Mouse (Mus musculus) stomach, postnatal 0 days (tissue): ENCODE measurements around the gene Pde2a. TPM values are rescaled to one million over a fixed set of nuclear protein-coding genes. Genes with fewer than 3 reads are reported as not detected.

Source experiments
- ATAC-seq: fragments of 200-750 bp; cut with Nextera tagmentation; 2 replicates; pipeline ENCODE4 v1.8.0; 2017; ENCODE audit not compliant: low FRiP score, low TSS enrichment
- DNase-seq: peaks from one replicate; pipeline ENCODE4 v3.0.0-alpha.2; 2016; ENCODE audit warnings: low spot score
- H3K27ac ChIP-seq: fragments of 300-500 bp; sonication (generic); replicated peaks from 2 replicates; pipeline ENCODE4 v1.5.1; 2014; ENCODE audit warnings: mild to moderate bottlenecking, control low read depth
- H3K27me3 ChIP-seq: fragments of 300-500 bp; sonication (generic); 2 replicates; pipeline ENCODE4 v1.6.1; 2014; ENCODE audit warnings: low read length; ENCODE audit not compliant: control insufficient read depth, insufficient read depth
- H3K36me3 ChIP-seq: fragments of 300-500 bp; sonication (generic); 2 replicates; pipeline ENCODE4 v1.6.1; 2014; ENCODE audit warnings: low read length, mixed read lengths; ENCODE audit not compliant: control insufficient read depth, insufficient read depth
- H3K4me1 ChIP-seq: fragments of 300-500 bp; sonication (generic); replicated peaks from 2 replicates; pipeline ENCODE4 v1.6.1; 2014; ENCODE audit warnings: antibody characterized with exemption; ENCODE audit not compliant: control insufficient read depth, insufficient read depth
- H3K4me2 ChIP-seq: fragments of 300-500 bp; sonication (generic); replicated peaks from 2 replicates; pipeline ENCODE4 v1.6.1; 2014; ENCODE audit warnings: low read depth, mild to moderate bottlenecking, control low read depth, moderate library complexity
- H3K4me3 ChIP-seq: fragments of 300-500 bp; sonication (generic); 2 replicates; pipeline ENCODE4 v1.5.1; 2014; ENCODE audit warnings: low read depth, low read length, control low read depth
- H3K9ac ChIP-seq: fragments of 300-500 bp; sonication (generic); 2 replicates; pipeline ENCODE4 v1.6.1; 2014; ENCODE audit warnings: mild to moderate bottlenecking, low read length, control low read depth, mixed read lengths
- H3K9me3 ChIP-seq: fragments of 300-500 bp; sonication (generic); 2 replicates; pipeline ENCODE4 v1.6.1; 2016; ENCODE audit warnings: low read length; ENCODE audit not compliant: control insufficient read depth
- CTCF ChIP-seq: IDR thresholded peaks from 2 replicates; pipeline ENCODE4 v1.5.1; 2016; ENCODE audit warnings: antibody characterized with exemption, low read depth, mild to moderate bottlenecking, moderate library complexity
- EP300 ChIP-seq: optimal IDR thresholded peaks from 2 replicates; pipeline ENCODE3; 2016; ENCODE audit warnings: antibody characterized with exemption
- WGBS: fragments of 180-500 bp; shearing (Covaris S2); extraction: QIAGEN DNeasy Blood & Tissue Kit; methylation state at CpG from one replicate; pipeline ENCODE4 v1.1.7; 2014; 5-methylcytosine and 5-hydroxymethylcytosine counted together
- polyA plus RNA-seq: library from polyadenylated mRNA; unstranded; fragments of >200 nt; fragmentation: Nextera tagmentation; extraction: Ambion mirVana; gene quantifications from 2 replicates; pipeline ENCODE4 v1.2.1, GENCODE M21; 2015

Pde2a gene
- polyA plus RNA-seq, 1 experiment from 2014 or later, result 9.2 TPM

- no peak for DNase-seq
- TF ChIP-seq EP300 (no peak), CTCF (no peak)
- Histone ChIP-seq H3K4me1 (no peaks in the 10 kb centered on the region), H3K4me3 (no peak overlapping the region), H3K27ac (no peak overlapping the region), H3K27me3 (no peaks in the 10 kb centered on the region), H3K9me3 (no peaks in the 10 kb centered on the region), H3K9ac (no peak overlapping the region), H3K4me2 (no peak overlapping the region), H3K36me3 (no peaks in the 10 kb centered on the region)
- WGBS, result 37% methylated on average over 10 of the region's 10 CpGs
- no peak for ATAC-seq
Measured at GRCm38 (mm10) chr7:101472598-101473558, 51.4 kb downstream of the Pde2a start.

GRCm38 (mm10) chr7:101474399-101474811, 52.9 kb downstream of the Pde2a start:
- Histone ChIP-seq H3K27me3 (no peaks in the 10 kb centered on the region), H3K27ac (no peak overlapping the region), H3K9ac (no peak overlapping the region), H3K4me3 (no peak overlapping the region), H3K4me2 (no peak overlapping the region), H3K4me1 (no peaks in the 10 kb centered on the region), H3K36me3 (no peaks in the 10 kb centered on the region), H3K9me3 (no peaks in the 10 kb centered on the region)
- WGBS, result 71% methylated on average over 5 of the region's 5 CpGs
- DNase-seq (no peak), ATAC-seq (no peak)
- TF ChIP-seq CTCF, result no peak
- TF ChIP-seq EP300, result no peak

GRCm38 (mm10) chr7:101476028-101476427, 54.5 kb downstream of the Pde2a start:
- H3K27me3 ChIP-seq, result no peaks in the 10 kb centered on the region
- TF ChIP-seq EP300 (no peak), CTCF (no peak)
- H3K27ac ChIP-seq, result no peak overlapping the region
- 71% methylated on average over 3 of the region's 3 CpGs for WGBS
- no peak overlapping the region for H3K9ac ChIP-seq
- ATAC-seq (no peak), DNase-seq (no peak)
- no peaks in the 10 kb centered on the region for H3K9me3 ChIP-seq
- no peak overlapping the region for H3K4me3 ChIP-seq
- H3K36me3 ChIP-seq, result no peaks in the 10 kb centered on the region
- H3K4me1 ChIP-seq, result no peaks in the 10 kb centered on the region
- no peak overlapping the region for H3K4me2 ChIP-seq

- Histone ChIP-seq H3K9ac (no peak overlapping the region), H3K4me3 (no peak overlapping the region), H3K9me3 (no peaks in the 10 kb centered on the region), H3K27me3 (no peaks in the 10 kb centered on the region), H3K4me1 (no peaks in the 10 kb centered on the region), H3K36me3 (no peaks in the 10 kb centered on the region), H3K27ac (no peak overlapping the region), H3K4me2 (no peak overlapping the region)
- DNase-seq (no peak), ATAC-seq (no peak)
- WGBS, result 54% methylated on average over 4 of the region's 4 CpGs
- TF ChIP-seq EP300, result no peak
- no peak for TF ChIP-seq CTCF
Measured at GRCm38 (mm10) chr7:101476493-101476892, 55.0 kb downstream of the Pde2a start.

GRCm38 (mm10) chr7:101477200-101477599, 55.7 kb downstream of the Pde2a start:
- 30% methylated on average over 5 of the region's 5 CpGs for WGBS
- no peak overlapping the region for H3K9ac ChIP-seq
- DNase-seq, result no peak
- no peaks in the 10 kb centered on the region for H3K36me3 ChIP-seq
- no peak for ATAC-seq
- no peak overlapping the region for H3K4me3 ChIP-seq
- H3K27ac ChIP-seq, result no peak overlapping the region
- H3K27me3 ChIP-seq, result no peaks in the 10 kb centered on the region
- no peaks in the 10 kb centered on the region for H3K9me3 ChIP-seq
- H3K4me1 ChIP-seq, result no peaks in the 10 kb centered on the region
- TF ChIP-seq EP300 (no peak), CTCF (no peak)
- H3K4me2 ChIP-seq, result no peak overlapping the region

- Histone ChIP-seq H3K9me3 (no peaks in the 10 kb centered on the region), H3K9ac (no peak overlapping the region), H3K4me1 (no peaks in the 10 kb centered on the region), H3K27ac (no peak overlapping the region), H3K4me2 (no peak overlapping the region), H3K36me3 (no peaks in the 10 kb centered on the region), H3K4me3 (no peak overlapping the region), H3K27me3 (no peaks in the 10 kb centered on the region)
- TF ChIP-seq EP300 (no peak), CTCF (no peak)
- ATAC-seq (no peak), DNase-seq (no peak)
- WGBS, result 62% methylated on average over 5 of the region's 5 CpGs
Measured at GRCm38 (mm10) chr7:101478099-101478498, 56.6 kb downstream of the Pde2a start.
